Mouse (Mus musculus) lung, embryonic 14.5 days (tissue): Measurements from ENCODE around the gene Olfr282. TPM values are rescaled to one million over a fixed set of nuclear protein-coding genes. Genes with fewer than 3 reads are reported as not detected.
A peak's percentile ranks its signal among the peaks of the same experiment; 100 is the strongest.

Experiments
- ATAC-seq: fragments of 200-750 bp; cut with Nextera tagmentation; 2 replicates; pipeline ENCODE4 v1.8.0; 2017; ENCODE audit warnings: mild to moderate bottlenecking, moderate TSS enrichment, moderate library complexity; ENCODE audit not compliant: insufficient read depth
- DNase-seq: peaks from one replicate; pipeline ENCODE4 v3.0.0-alpha.2; 2015
- H3K27ac ChIP-seq: fragments of 300-500 bp; sonication (generic); 2 replicates; pipeline ENCODE4 v1.5.1; 2014; ENCODE audit warnings: low read depth, mild to moderate bottlenecking, moderate library complexity
- H3K27me3 ChIP-seq: fragments of 300-500 bp; sonication (generic); 2 replicates; pipeline ENCODE4 v1.6.1; 2014; ENCODE audit warnings: low read length, control low read depth; ENCODE audit not compliant: insufficient read depth
- H3K36me3 ChIP-seq: fragments of 300-500 bp; sonication (generic); 2 replicates; pipeline ENCODE4 v1.6.1; 2014; ENCODE audit warnings: control low read depth; ENCODE audit not compliant: insufficient read depth
- H3K4me1 ChIP-seq: fragments of 300-500 bp; sonication (generic); 2 replicates; pipeline ENCODE4 v1.6.1; 2014; ENCODE audit warnings: antibody characterized with exemption, control low read depth; ENCODE audit not compliant: insufficient read depth
- H3K4me2 ChIP-seq: fragments of 300-500 bp; sonication (generic); 2 replicates; pipeline ENCODE4 v1.6.1; 2014; ENCODE audit warnings: mild to moderate bottlenecking
- H3K4me3 ChIP-seq: fragments of 300-500 bp; sonication (generic); 2 replicates; pipeline ENCODE4 v1.5.1; 2014; ENCODE audit warnings: low read depth, low read length
- H3K9ac ChIP-seq: fragments of 300-500 bp; sonication (generic); 2 replicates; pipeline ENCODE4 v1.6.1; 2014
- H3K9me3 ChIP-seq: fragments of 300-500 bp; sonication (generic); 2 replicates; pipeline ENCODE4 v1.6.1; 2016; ENCODE audit warnings: low read depth, low read length, control low read depth
- CTCF ChIP-seq: IDR thresholded peaks from 2 replicates; pipeline ENCODE4 v1.5.1; 2016; ENCODE audit warnings: antibody characterized with exemption, low read depth
- WGBS: fragments of 180-500 bp; shearing (Covaris S2); extraction: QIAGEN DNeasy Blood & Tissue Kit; methylation state at CpG from one replicate; pipeline ENCODE4 v1.1.7; 2014; 5-methylcytosine and 5-hydroxymethylcytosine counted together
- polyA plus RNA-seq: library from polyadenylated mRNA; unstranded; fragments of >200 nt; fragmentation: Nextera tagmentation; extraction: Ambion mirVana; gene quantifications from 2 replicates; pipeline ENCODE4 v1.2.1, GENCODE M21; 2014

Gene Olfr282
- polyA plus RNA-seq, 1 experiment from 2014 or later, result not detected

DNA sequence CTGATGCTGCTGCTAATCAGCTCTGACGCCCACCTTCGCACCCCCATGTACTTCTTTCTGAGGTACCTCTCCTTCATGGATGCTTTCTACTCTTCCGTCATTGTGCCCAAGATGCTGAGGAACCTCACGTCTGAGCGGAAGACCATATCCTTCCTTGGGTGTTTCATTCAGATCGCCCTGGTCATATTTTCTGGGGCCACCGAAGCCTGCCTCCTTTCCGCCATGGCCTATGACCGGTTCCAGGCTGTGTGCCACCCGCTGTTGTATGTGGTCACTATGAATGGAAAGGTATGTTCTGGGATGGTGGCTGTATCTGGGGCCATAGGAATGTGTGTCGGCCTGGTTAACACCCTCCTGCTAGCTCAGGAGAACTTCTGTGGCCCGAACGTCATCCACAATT, 40.5 kb downstream of the Olfr282 start:
- no peaks in the 10 kb centered on the region for H3K4me1 ChIP-seq
- H3K9ac ChIP-seq, result no peak overlapping the region
- no peak overlapping the region for H3K4me2 ChIP-seq
- no peaks in the 10 kb centered on the region for H3K27me3 ChIP-seq
- DNase-seq (no peak), ATAC-seq (no peak)
- no peak overlapping the region for H3K27ac ChIP-seq
- no peak for TF ChIP-seq CTCF
- WGBS, result 90% methylated on average over 13 of the region's 13 CpGs
- H3K9me3 ChIP-seq, result no peaks in the 10 kb centered on the region
- no peak overlapping the region for H3K4me3 ChIP-seq
- no peaks in the 10 kb centered on the region for H3K36me3 ChIP-seq

DNA sequence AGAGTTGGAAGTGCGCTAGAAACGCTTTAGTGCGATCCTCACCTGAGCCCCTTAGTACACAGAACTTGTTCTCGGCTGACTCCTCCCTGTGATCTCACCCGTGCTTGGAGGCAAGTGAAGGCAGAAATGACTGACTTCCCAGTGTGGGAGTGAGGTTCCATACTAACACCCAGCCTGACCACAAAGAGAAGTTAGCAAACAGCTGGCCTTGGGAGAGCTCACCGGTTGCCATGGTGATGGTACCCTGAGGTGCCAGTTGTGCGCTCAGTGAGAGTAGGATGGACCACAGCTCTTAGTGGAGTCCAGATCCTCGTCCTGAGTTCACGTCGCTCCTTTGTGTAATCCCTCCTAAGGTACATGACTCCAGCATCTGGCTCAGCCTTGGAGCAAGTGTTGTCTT, 43.9 kb downstream of the Olfr282 start:
- Histone ChIP-seq H3K9ac (no peak overlapping the region), H3K4me1 (no peaks in the 10 kb centered on the region), H3K36me3 (no peaks in the 10 kb centered on the region), H3K27me3 (no peaks in the 10 kb centered on the region), H3K9me3 (no peaks in the 10 kb centered on the region), H3K4me3 (no peak overlapping the region), H3K27ac (no peak overlapping the region), H3K4me2 (no peak overlapping the region)
- no peak for ATAC-seq
- no peak for DNase-seq
- TF ChIP-seq CTCF, result no peak
- WGBS, result 74% methylated on average over 10 of the region's 10 CpGs

DNA sequence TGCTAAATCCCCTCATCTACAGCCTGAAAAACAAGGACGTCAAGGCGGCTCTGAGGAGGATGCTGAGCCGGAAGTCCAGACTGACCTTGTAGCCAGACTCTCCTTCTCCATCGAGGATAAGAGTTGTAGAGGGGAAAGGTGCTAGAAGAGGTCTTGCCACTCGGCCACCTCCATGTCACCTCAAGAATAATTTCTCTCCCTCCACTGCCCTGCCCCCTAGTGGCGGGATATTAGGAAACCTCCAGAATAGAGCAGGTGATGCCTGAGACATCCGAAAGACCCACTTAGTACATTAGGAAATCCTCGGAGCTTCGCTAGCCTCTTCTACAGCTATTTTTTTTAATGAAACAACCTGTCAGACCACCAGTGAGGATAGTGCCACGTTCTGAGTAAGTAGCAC, 44.4 kb downstream of the Olfr282 start:
- no peak overlapping the region for H3K4me2 ChIP-seq
- no peaks in the 10 kb centered on the region for H3K27me3 ChIP-seq
- H3K4me1 ChIP-seq, result no peaks in the 10 kb centered on the region
- no peak overlapping the region for H3K9ac ChIP-seq
- TF ChIP-seq CTCF, result peak; percentile 72
- DNase-seq, result peak; percentile 58
- H3K9me3 ChIP-seq, result no peaks in the 10 kb centered on the region
- 49% methylated on average over 10 of the region's 10 CpGs for WGBS
- no peaks in the 10 kb centered on the region for H3K36me3 ChIP-seq
- no peak for ATAC-seq
- no peak overlapping the region for H3K27ac ChIP-seq
- no peak overlapping the region for H3K4me3 ChIP-seq

DNA sequence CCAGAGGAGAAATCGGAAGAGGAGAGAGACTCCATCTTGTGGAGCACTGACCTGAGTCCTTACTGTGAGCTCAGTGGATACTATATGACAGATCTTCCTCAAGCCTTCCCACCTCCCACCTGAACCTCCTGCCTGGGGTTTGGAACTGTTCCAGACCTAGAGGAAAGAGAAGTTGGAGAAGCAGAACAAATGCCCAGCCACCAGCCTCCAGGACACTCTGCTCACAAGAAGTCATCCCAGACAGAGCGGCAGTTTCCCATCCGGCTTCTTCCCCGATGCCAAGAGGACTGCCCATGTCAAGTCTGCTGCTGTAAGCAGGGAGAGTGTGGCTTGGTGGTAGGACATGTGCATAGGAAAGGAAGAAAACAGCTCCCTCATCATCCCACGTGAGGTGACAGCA, 45.3 kb downstream of the Olfr282 start:
- no peak for ATAC-seq
- TF ChIP-seq CTCF, result no peak
- H3K36me3 ChIP-seq, result no peaks in the 10 kb centered on the region
- no peak for DNase-seq
- no peaks in the 10 kb centered on the region for H3K9me3 ChIP-seq
- no peaks in the 10 kb centered on the region for H3K4me1 ChIP-seq
- 80% methylated on average over 5 of the region's 5 CpGs for WGBS
- no peaks in the 10 kb centered on the region for H3K27me3 ChIP-seq
- H3K4me3 ChIP-seq, result no peak overlapping the region
- H3K9ac ChIP-seq, result no peak overlapping the region
- no peak overlapping the region for H3K4me2 ChIP-seq
- H3K27ac ChIP-seq, result no peak overlapping the region

DNA sequence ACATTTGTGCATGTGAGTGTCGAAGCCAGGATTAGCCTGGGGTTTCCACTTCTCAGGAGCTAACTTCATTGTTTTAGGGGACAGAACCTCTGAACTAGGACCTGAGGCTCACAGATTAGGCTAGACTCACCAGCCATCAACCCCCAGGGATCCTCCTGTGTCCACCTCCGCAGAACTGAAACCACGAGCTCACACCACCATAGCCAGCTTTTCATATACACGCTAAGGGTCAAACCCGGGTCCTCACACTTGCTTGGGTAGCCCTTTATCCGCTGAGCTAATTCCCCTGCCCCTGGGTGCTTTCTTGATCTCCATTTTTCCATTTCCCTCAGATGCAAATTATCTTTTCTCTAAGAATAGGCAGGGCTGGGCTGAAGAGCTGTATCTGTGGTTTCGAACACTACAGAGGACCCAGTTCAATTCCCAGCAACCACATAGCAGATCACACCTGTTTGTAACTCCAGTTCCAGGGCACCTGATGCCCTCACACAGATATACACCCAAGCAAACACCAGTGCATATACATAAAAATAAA, 48.6 kb downstream of the Olfr282 start:
- ATAC-seq (no peak), DNase-seq (no peak)
- Histone ChIP-seq H3K4me1 (no peaks in the 10 kb centered on the region), H3K36me3 (no peaks in the 10 kb centered on the region), H3K27me3 (no peaks in the 10 kb centered on the region), H3K9ac (no peak overlapping the region), H3K9me3 (no peaks in the 10 kb centered on the region), H3K27ac (no peak overlapping the region), H3K4me2 (no peak overlapping the region), H3K4me3 (no peak overlapping the region)
- 70% methylated on average over 7 of the region's 7 CpGs for WGBS
- TF ChIP-seq CTCF, result no peak

DNA sequence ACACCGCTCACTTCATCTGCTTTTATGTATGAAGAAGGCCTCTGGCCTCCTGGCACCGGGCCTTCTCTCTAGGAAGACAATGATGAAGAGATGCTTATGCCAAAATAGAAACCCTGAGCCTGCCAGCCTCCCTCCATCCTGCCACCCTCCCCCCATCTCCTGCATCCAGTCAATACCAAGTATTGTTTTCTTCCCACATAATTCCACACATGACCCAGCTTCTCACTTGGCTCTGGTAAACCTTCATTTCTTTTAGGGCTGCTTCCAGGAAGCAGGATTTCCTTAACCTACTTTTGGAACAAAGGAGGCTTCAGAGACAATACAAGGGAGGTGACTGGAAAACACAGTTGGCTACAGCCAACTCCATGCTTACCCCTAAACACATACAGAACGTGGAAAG, 51.7 kb downstream of the Olfr282 start, which contains the start of gene Lalba:
Gene Lalba, minus strand, starts transcription at position 21 of the 400 bp plus-strand sequence.
- DNase-seq, result peak; percentile 16
- H3K4me3 ChIP-seq, result no peak within 1 kb of the TSS
- no peak for ATAC-seq
- TF ChIP-seq CTCF, result no peak
- WGBS, result 50% methylated on average over 3 of the region's 3 CpGs
- no peaks in the 10 kb centered on the region for H3K4me1 ChIP-seq
- no peaks in the 10 kb centered on the region for H3K36me3 ChIP-seq
- no peak within 1 kb of the TSS for H3K27ac ChIP-seq
- no peaks in the 10 kb centered on the region for H3K27me3 ChIP-seq
- no peak within 1 kb of the TSS for H3K4me2 ChIP-seq
- no peaks in the 10 kb centered on the region for H3K9me3 ChIP-seq
- no peak within 1 kb of the TSS for H3K9ac ChIP-seq

DNA sequence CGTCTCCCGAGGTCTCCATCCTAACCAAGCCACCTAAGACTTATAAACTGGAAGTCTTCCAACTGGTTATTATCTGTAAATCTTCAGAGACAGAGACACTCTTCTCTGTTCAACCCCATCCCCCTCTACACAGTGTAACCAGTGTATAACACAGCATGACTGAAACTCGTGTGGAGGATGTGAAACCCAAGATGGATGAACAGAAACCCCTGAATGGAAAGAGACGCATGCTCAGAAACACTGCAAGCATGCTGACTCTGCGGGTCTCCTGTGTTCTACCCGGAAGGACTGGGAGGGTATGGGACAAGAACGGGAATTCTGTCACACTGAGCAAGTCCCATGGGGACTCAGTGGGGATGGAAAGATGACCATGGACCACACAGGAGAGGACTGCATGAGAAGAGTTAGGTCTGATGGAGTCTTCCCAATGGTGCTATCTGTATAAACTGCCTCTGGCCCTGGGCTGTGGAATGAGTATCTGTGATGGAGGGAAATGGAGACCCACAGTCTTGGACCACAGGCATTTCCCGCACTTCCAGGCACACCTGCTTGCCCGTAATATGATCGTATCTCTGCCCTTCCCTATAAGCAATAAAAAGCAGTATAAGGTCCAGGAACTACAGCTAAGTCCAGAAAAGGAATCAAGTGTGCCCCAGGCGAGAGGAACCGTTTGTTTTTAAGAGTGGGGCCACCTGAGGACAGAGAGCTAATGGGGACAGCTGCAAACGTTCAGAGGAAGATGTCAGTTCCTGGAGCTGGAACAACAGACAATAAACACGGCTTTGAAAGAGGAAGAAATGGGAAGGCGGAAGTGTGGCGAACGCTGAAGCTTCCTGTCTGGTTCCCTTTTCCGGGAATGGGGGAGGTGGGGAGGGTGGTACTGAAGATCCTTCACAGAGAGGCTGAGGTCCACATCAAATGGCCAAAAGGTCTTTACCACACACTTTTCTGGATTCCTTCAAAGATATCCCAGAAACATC, 53.2 kb downstream of the Olfr282 start:
- Histone ChIP-seq H3K9me3 (no peaks in the 10 kb centered on the region), H3K4me3 (no peak overlapping the region), H3K4me1 (no peaks in the 10 kb centered on the region), H3K27me3 (no peaks in the 10 kb centered on the region), H3K27ac (no peak overlapping the region), H3K4me2 (no peak overlapping the region), H3K9ac (no peak overlapping the region), H3K36me3 (no peaks in the 10 kb centered on the region)
- WGBS, result 56% methylated on average over 18 of the region's 18 CpGs
- no peak for TF ChIP-seq CTCF
- ATAC-seq (no peak), DNase-seq (peak; percentile 37)
